Mouse (Mus musculus) heart, postnatal 36 days (tissue): ENCODE measurements around the gene Klhl3. TPM values are rescaled to one million over a fixed set of nuclear protein-coding genes. Genes with fewer than 3 reads are reported as not detected.

Experiments
- DNase-seq, 2 experiments: peaks; one replicate each; pipeline ENCODE4 v3.0.0; 2021 to 2022
- intact Hi-C: fragments of 180-260 bp; cut with DNase I; formaldehyde crosslinking; loops from one replicate; pipeline ENCODE4 v1.15.1; 2025
- total RNA-seq, 2 experiments: library from RNA; stranded (reverse); gene quantifications; 2 replicates each; pipeline ENCODE4 v1.2.3; 2021

Klhl3 gene
- total RNA-seq, 2 experiments from 2014 or later = 1.7 to 2.5 TPM

- no peak for DNase-seq
- intact Hi-C loops = no loop called here
These were observed 42.9 kb downstream of the Klhl3 start for GRCm38 (mm10) chr13:58070504-58070903.

GRCm38 (mm10) chr13:58068421-58069209 is 44.8 kb downstream of the Klhl3 start:
- no peak for DNase-seq
- intact Hi-C loops = loop anchor here (2.0 kb wide), 1 partner anchor 44 kb away; the partner anchor contains the start of gene Klhl3

- intact Hi-C loops = loop anchor here (2.0 kb wide), 2 partner anchors 33 to 45 kb away; partner anchors contain the start of gene Klhl3
These were observed 45.8 kb downstream of the Klhl3 start for GRCm38 (mm10) chr13:58067540-58068103.

GRCm38 (mm10) chr13:58066496-58067389 is 46.6 kb downstream of the Klhl3 start:
- peak; percentile 41 to 49 for DNase-seq
- intact Hi-C loops = loop anchor here (2.0 kb wide), 1 partner anchor 32 kb away; no protein-coding TSS in a partner anchor

More at GRCm38 (mm10) chr13:58067540-58068103, 45.8 kb downstream of the Klhl3 start:
- peak; percentile 69 to 74 for DNase-seq

GRCm38 (mm10) chr13:58066081-58066495 is 47.3 kb downstream of the Klhl3 start:
- intact Hi-C loops = loop anchor here (2.0 kb wide), 1 partner anchor 31 kb away; no protein-coding TSS in a partner anchor
- DNase-seq = no peak

- intact Hi-C loops = no loop called here
- no peak for DNase-seq
These were observed 48.1 kb downstream of the Klhl3 start for GRCm38 (mm10) chr13:58065316-58065715.

GRCm38 (mm10) chr13:58057953-58058870 is 55.2 kb downstream of the Klhl3 start:
- intact Hi-C loops = no loop called here
- DNase-seq = peak; percentile 36 to 39

GRCm38 (mm10) chr13:58056618-58057017 is 56.8 kb downstream of the Klhl3 start:
- no peak for DNase-seq
- intact Hi-C loops = no loop called here

- no peak for DNase-seq
- intact Hi-C loops = no loop called here
These were observed 59.8 kb downstream of the Klhl3 start for GRCm38 (mm10) chr13:58053628-58054027.

GRCm38 (mm10) chr13:58051654-58052053 is 61.7 kb downstream of the Klhl3 start:
- intact Hi-C loops = no loop called here
- DNase-seq = no peak

- intact Hi-C loops = no loop called here
These were observed 62.1 kb downstream of the Klhl3 start for GRCm38 (mm10) chr13:58051251-58051650.

GRCm38 (mm10) chr13:58049121-58049520 is 64.3 kb downstream of the Klhl3 start:
- DNase-seq = no peak
- intact Hi-C loops = no loop called here

More at GRCm38 (mm10) chr13:58051251-58051650, 62.1 kb downstream of the Klhl3 start:
- no peak for DNase-seq

GRCm38 (mm10) chr13:58048076-58048475 is 65.3 kb downstream of the Klhl3 start:
- DNase-seq = no peak
- intact Hi-C loops = no loop called here

GRCm38 (mm10) chr13:58046178-58046577 is 67.2 kb downstream of the Klhl3 start:
- DNase-seq = no peak

GRCm38 (mm10) chr13:58045278-58045677 is 68.1 kb downstream of the Klhl3 start:
- intact Hi-C loops = no loop called here
- DNase-seq = no peak

More at GRCm38 (mm10) chr13:58046178-58046577, 67.2 kb downstream of the Klhl3 start:
- intact Hi-C loops = no loop called here

- intact Hi-C loops = no loop called here
- no peak for DNase-seq
These were observed 70.1 kb downstream of the Klhl3 start for GRCm38 (mm10) chr13:58043278-58043677.

- no peak for DNase-seq
- intact Hi-C loops = no loop called here
These were observed 73.3 kb downstream of the Klhl3 start for GRCm38 (mm10) chr13:58040112-58040511.

- DNase-seq = no peak
- intact Hi-C loops = no loop called here
These were observed 75.9 kb downstream of the Klhl3 start for GRCm38 (mm10) chr13:58037506-58037905.

GRCm38 (mm10) chr13:58035470-58036156 is 77.8 kb downstream of the Klhl3 start:
- intact Hi-C loops = loop anchor here (2.0 kb wide), 2 partner anchors 31 to 77 kb away; partner anchors contain the start of gene Klhl3

More at GRCm38 (mm10) chr13:58035470-58036156, 77.8 kb downstream of the Klhl3 start:
- peak; percentile 66 to 77 for DNase-seq
